Mouse (Mus musculus) hindbrain, embryonic 10.5 days (tissue): Measurements from ENCODE around the gene Ilf3. TPM values are rescaled to one million over a fixed set of nuclear protein-coding genes. Genes with fewer than 3 reads are reported as not detected.

ENCODE experiments used
- DNase-seq: peaks from one replicate; pipeline ENCODE4 v3.0.0-alpha.2; 2017; ENCODE audit warnings: low spot score
- H3K27ac ChIP-seq: fragments of 300-500 bp; sonication (generic); 2 replicates; pipeline ENCODE4 v1.5.1; 2016; ENCODE audit warnings: mild to moderate bottlenecking, moderate library complexity
- H3K27me3 ChIP-seq: fragments of 300-500 bp; sonication (generic); 2 replicates; pipeline ENCODE4 v1.6.1; 2016; ENCODE audit warnings: mild to moderate bottlenecking; ENCODE audit not compliant: poor library complexity, insufficient read depth, severe bottlenecking
- H3K36me3 ChIP-seq: fragments of 300-500 bp; sonication (generic); 2 replicates; pipeline ENCODE4 v1.6.1; 2016; ENCODE audit warnings: mild to moderate bottlenecking, moderate library complexity
- H3K4me1 ChIP-seq: fragments of 300-500 bp; sonication (generic); replicated peaks from 2 replicates; pipeline ENCODE4 v1.6.1; 2016; ENCODE audit warnings: mild to moderate bottlenecking
- H3K4me3 ChIP-seq: fragments of 300-500 bp; sonication (generic); 2 replicates; pipeline ENCODE4 v1.5.1; 2016; ENCODE audit warnings: mild to moderate bottlenecking, moderate library complexity
- H3K9me3 ChIP-seq: fragments of 300-500 bp; sonication (generic); 2 replicates; pipeline ENCODE4 v1.6.1; 2016; ENCODE audit warnings: mild to moderate bottlenecking, moderate library complexity
- WGBS: fragments of 180-500 bp; shearing (Covaris S2); methylation state at CpG from one replicate; pipeline ENCODE4 v1.1.7; 2016; 5-methylcytosine and 5-hydroxymethylcytosine counted together
- polyA plus RNA-seq: library from polyadenylated mRNA; unstranded; fragments of >200 nt; fragmentation: Nextera tagmentation; extraction: Ambion mirVana; gene quantifications from 2 replicates; pipeline ENCODE4 v1.2.1, GENCODE M21; 2016

Gene Ilf3
- polyA plus RNA-seq, 1 experiment from 2014 or later: 270 TPM

- WGBS: 84% methylated on average over 8 of the region's 8 CpGs
- H3K4me3 ChIP-seq: no peak overlapping the region
- no peak for DNase-seq
- peaks cover 11% of the 10 kb centered on the region; the same call in 1 of the 2 replicates for H3K4me1 ChIP-seq
- no peak overlapping the region for H3K27ac ChIP-seq
- H3K27me3 ChIP-seq: no peaks in the 10 kb centered on the region
- H3K9me3 ChIP-seq: no peaks in the 10 kb centered on the region
- 0 out of 2 replicates have a peak, but pooled peaks cover 3% of the 10 kb centered on the region for H3K36me3 ChIP-seq
Measured at GRCm38 (mm10) chr9:21451870-21452269, 84.2 kb downstream of the Ilf3 start.

DNA sequence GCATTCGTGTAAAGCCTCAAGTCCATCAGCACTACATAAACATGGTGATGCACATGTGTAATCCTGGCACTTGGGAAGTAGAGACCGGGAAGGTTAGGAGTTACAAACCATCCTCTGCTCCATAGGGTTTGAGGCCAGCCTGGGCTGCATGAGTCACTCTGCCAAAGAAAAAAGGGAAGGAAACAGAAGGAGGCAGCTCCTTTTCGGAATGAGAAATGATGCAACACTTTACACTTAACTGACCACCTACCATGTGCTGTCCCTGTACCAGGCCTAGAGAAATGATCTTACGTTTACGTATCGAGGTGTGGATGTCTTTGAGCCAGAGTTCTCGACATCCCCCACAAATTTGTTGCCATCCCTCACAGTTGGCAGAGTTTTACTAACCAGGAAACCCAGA, 85.3 kb downstream of the Ilf3 start:
- Histone ChIP-seq H3K9me3 (no peaks in the 10 kb centered on the region), H3K4me1 (peaks cover 11% of the 10 kb centered on the region; the same call in 1 of the 2 replicates), H3K4me3 (no peak overlapping the region), H3K27ac (no peak overlapping the region), H3K36me3 (peaks cover 5% of the 10 kb centered on the region; the same call in 1 of the 2 replicates), H3K27me3 (no peaks in the 10 kb centered on the region)
- DNase-seq: no peak
- 93% methylated on average over 7 of the region's 7 CpGs for WGBS

- no peak overlapping the region for H3K4me3 ChIP-seq
- no peak overlapping the region for H3K27ac ChIP-seq
- H3K9me3 ChIP-seq: no peaks in the 10 kb centered on the region
- WGBS: 89% methylated on average over 2 of the region's 2 CpGs
- peaks cover 11% of the 10 kb centered on the region; the same call in 1 of the 2 replicates for H3K4me1 ChIP-seq
- no peak for DNase-seq
- no peaks in the 10 kb centered on the region for H3K27me3 ChIP-seq
- peaks cover 9% of the 10 kb centered on the region for H3K36me3 ChIP-seq
Measured at GRCm38 (mm10) chr9:21453459-21453858, 85.8 kb downstream of the Ilf3 start.

- H3K27ac ChIP-seq: no peak overlapping the region
- DNase-seq: no peak
- 82% methylated on average over 4 of the region's 4 CpGs for WGBS
- H3K4me1 ChIP-seq: peaks cover 11% of the 10 kb centered on the region; the same call in 1 of the 2 replicates
- no peak overlapping the region for H3K4me3 ChIP-seq
- H3K27me3 ChIP-seq: no peaks in the 10 kb centered on the region
- peaks cover 19% of the 10 kb centered on the region for H3K36me3 ChIP-seq
- no peaks in the 10 kb centered on the region for H3K9me3 ChIP-seq
Measured at GRCm38 (mm10) chr9:21454556-21454955, 86.9 kb downstream of the Ilf3 start.

Other genes with a start within 250 kb of the Ilf3 start
- gene Tyk2, start 236.6 kb upstream of the Ilf3 start, polyA plus RNA-seq: 15.3 and 15.5 TPM in 2 replicates
- 333 and 374 TPM in 2 replicates for gene Cdc37, start 217.9 kb upstream of the Ilf3 start, polyA plus RNA-seq
- gene Pde4a, start 202.2 kb upstream of the Ilf3 start, polyA plus RNA-seq: 3.7 and 6.5 TPM in 2 replicates
- gene Keap1, start 128.5 kb upstream of the Ilf3 start, polyA plus RNA-seq: 46.5 and 50.0 TPM in 2 replicates
- gene S1pr5, start 119.4 kb upstream of the Ilf3 start, polyA plus RNA-seq: 0.20 and 0.35 TPM in 2 replicates
- gene Atg4d, start 102.6 kb upstream of the Ilf3 start, polyA plus RNA-seq: 52.3 and 59.4 TPM in 2 replicates
- 17.6 and 19.4 TPM in 2 replicates for gene Kri1, start 79.9 kb upstream of the Ilf3 start, polyA plus RNA-seq
- 58.4 and 73.5 TPM in 2 replicates for gene Cdkn2d, start 76.5 kb upstream of the Ilf3 start, polyA plus RNA-seq
- 4.8 and 14.6 TPM in 2 replicates for gene Ap1m2, start 55.5 kb upstream of the Ilf3 start, polyA plus RNA-seq
- gene Slc44a2, start 47.2 kb upstream of the Ilf3 start, polyA plus RNA-seq: 68.7 and 75.7 TPM in 2 replicates
- gene Qtrt1, start 44.0 kb downstream of the Ilf3 start, polyA plus RNA-seq: 63.3 and 68.7 TPM in 2 replicates
- gene Dnm2, start 57.0 kb downstream of the Ilf3 start, polyA plus RNA-seq: 75.1 and 80.4 TPM in 2 replicates
- gene Tmed1, start 142.4 kb downstream of the Ilf3 start, polyA plus RNA-seq: 103 and 110 TPM in 2 replicates
- gene AB124611, start 158.3 kb downstream of the Ilf3 start, polyA plus RNA-seq: 4.9 and 5.8 TPM in 2 replicates
- gene Carm1, start 179.0 kb downstream of the Ilf3 start, polyA plus RNA-seq: 66.3 and 71.9 TPM in 2 replicates
- 33.8 and 38.4 TPM in 2 replicates for gene Timm29, start 224.9 kb downstream of the Ilf3 start, polyA plus RNA-seq
- gene Yipf2, start 225.0 kb downstream of the Ilf3 start, polyA plus RNA-seq: 21.5 and 23.7 TPM in 2 replicates
- gene Smarca4, start 248.3 kb downstream of the Ilf3 start, polyA plus RNA-seq: 153 and 173 TPM in 2 replicates